Mouse (Mus musculus): ENCODE results near the gene Pcdh17. TPM values are rescaled to one million over a fixed set of nuclear protein-coding genes. Genes with fewer than 3 reads are reported as not detected.

Pcdh17 gene
- total RNA-seq, 4 experiments from 2014 or later = 0.34 to 0.56 (median 0.42) TPM

DNA sequence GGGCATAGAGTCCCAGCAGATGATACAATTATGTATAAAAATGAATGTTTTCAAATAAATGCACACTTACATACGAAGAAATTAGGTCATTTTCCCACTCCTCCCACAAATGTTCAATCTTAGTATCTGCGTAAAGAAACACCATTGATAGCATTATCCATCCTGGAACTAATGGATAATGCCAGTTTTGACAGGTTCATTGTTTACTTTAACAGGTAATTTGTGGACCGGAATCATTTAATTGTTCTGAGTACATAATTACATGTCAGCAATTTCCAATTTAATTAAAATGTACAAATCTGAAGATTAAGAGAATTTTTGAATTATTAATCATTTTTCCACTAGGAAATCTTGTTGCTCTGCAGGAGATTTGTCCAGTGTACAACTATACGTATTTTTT lies 33.5 kb downstream of the Pcdh17 start:
- no peak for DNase-seq (ENCODE audit: low spot score in 2 of 2)

DNA sequence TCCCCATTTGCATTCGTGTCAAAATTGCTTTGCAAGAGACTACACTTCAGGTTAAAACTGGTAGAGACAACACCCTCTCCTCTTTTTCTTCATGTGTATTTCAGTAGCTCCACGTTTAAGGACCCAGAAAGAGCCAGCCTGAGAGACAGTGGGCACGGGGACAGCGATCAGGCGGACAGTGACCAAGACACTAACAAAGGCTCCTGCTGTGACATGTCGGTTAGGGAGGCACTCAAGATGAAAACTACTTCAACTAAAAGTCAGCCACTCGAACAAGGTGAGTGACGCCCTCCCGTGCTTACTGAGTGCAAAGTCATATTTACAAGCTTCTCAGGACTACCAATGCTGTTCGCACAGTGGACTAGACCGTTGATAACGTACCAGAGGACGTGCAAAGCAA lies 34.0 kb downstream of the Pcdh17 start:
- DNase-seq (ENCODE audit: low spot score in 2 of 2) = no peak

- no peak for DNase-seq (ENCODE audit: low spot score in 2 of 2)
Observed at GRCm38 (mm10) chr14:84480546-84480945, 37.2 kb downstream of the Pcdh17 start.

- DNase-seq (ENCODE audit: low spot score in 2 of 2) = no peak
Observed at GRCm38 (mm10) chr14:84484350-84484749, 41.0 kb downstream of the Pcdh17 start.

- DNase-seq (ENCODE audit: low spot score in 2 of 2) = no peak
Observed at GRCm38 (mm10) chr14:84511010-84511409, 67.6 kb downstream of the Pcdh17 start.

DNA sequence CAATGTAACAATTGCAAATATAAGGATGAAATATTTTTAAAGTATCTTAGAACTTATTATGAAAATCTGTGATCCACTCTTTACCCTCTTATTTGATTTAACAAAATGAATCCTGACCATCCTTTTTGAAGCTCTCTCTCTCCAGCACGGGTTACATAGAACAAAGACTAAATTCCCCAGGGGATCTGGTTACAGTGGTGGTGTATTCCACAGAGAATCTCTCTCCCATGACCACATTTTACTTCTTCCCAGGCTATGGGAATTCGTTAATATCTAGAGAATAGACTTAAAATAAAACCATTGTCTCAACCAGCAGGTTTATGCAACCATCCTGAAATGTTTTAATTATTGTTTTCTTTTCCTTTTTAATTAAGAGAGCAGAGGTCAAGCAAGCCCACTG lies 89.0 kb downstream of the Pcdh17 start:
- no peak for DNase-seq (ENCODE audit: low spot score in 2 of 2)

GRCm38 (mm10) chr14:84535264-84535663 lies 91.9 kb downstream of the Pcdh17 start:
- DNase-seq (ENCODE audit: low spot score in 2 of 2) = no peak

DNA sequence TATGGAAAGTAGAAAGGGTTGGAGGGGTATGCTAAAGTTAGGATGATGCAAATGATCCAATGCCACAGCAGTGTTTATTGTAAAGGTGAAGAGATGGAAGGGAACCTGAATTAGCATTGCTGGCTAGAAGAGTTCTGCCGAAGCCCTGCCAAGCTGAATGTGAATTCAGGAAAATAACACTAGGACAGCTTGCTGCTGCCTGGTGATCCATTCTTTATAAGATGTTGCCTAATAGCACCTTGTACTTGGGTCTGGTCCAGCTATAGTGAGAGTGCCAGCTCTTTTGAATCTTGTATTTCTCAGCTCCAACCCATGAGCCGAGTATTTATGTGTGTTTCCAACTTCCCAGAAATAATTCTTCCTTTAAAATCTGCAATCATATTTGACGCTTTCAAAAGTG lies 98.5 kb downstream of the Pcdh17 start:
- no peak for DNase-seq (ENCODE audit: low spot score in 2 of 2)

- no peak for DNase-seq (ENCODE audit: low spot score in 2 of 2)
Observed at GRCm38 (mm10) chr14:84545968-84546367, 102.6 kb downstream of the Pcdh17 start.

GRCm38 (mm10) chr14:84547513-84548194 lies 104.3 kb downstream of the Pcdh17 start:
- no peak for DNase-seq (ENCODE audit: low spot score in 2 of 2)

- no peak for DNase-seq (ENCODE audit: low spot score in 2 of 2)
Observed at GRCm38 (mm10) chr14:84551546-84551945, 108.2 kb downstream of the Pcdh17 start.

- no peak for DNase-seq (ENCODE audit: low spot score in 2 of 2)
Observed at GRCm38 (mm10) chr14:84571071-84571470, 127.7 kb downstream of the Pcdh17 start.
